Mouse (Mus musculus): Measurements from ENCODE around the gene Qprt.

DNA sequence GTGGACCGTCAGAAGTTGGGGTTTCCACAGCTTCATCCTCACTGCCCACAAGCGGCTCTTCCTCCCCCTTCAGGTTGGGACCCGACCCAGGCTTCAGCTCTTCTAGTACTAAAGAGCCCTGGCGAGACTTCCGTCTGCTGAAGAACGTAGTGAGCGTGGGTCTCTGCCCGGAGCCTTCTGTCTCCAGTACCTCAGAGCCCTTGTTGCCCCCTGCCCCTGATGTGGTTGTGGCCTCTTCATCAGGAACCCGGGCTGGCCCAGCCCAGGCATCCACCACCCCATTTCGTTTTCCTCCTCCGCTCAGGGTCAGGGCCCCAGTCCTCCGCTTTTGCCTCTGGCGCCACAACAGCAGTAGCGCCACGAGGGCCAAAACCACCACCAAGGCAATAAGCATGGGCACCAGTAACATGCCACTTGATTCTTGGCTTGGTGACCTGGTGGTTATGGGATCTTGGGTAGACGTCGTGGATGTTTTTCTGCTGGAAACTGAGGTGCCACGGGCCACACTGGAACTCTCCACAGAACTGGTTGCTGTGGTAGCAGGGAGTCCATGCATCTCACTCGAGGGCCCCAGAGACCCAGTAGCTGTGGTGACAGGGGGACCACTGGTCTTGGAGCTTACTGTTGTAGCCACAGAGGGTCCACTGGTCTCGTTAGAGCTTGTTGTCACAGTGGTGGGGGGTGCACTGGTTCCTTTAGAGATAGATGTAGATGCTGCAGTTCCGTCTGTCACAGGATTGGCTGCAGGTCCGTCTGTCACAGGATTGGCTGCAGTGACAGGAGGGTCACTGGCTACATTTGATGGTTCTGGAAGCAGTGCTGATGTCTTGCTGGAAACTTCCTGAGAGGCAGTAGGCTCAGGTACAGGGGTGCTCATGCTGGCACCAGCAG, 14.4 kb upstream of the Qprt start:
- TF ChIP-seq CTCF (IDR thresholded peaks at IDR 0.05; ENCODE audit: low read depth) (no peak), EP300 (IDR thresholded peaks at IDR 0.05; ENCODE audit: low read depth) (no peak)

Measured in liver, embryonic 14.5 days (tissue).